Mouse (Mus musculus): ENCODE results near the gene 1110002E22Rik.

DNA sequence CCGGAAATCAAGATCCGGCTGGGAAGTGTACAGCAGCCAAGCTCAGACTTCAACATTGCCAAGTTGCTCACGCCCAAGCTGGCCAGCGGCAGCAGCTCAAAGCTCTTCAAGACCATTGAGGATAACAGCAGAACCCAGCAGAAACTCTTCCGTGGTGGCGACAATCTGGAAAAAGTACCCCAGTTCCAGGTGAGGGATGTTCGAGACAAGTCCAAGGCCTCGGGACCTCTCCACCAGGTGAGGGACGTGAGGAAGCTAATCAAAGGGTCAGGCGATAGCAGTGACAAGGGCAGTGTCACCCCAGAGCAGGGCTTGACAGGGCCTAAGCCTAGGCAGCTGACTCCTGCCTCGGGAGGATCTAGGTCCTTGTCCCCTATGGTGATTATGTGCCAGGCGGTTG lies 3.3 kb downstream of the 1110002E22Rik start:
- TF ChIP-seq CTCF (IDR thresholded peaks at IDR 0.05; ENCODE audit: borderline replicate concordance, insufficient read depth, low read depth, low read length): no peak
- no peak for TF ChIP-seq POLR2A (IDR thresholded peaks at IDR 0.05; ENCODE audit: borderline replicate concordance, insufficient read depth, low read length)

Measured in cerebellum, adult 2 months (tissue).